Mouse (Mus musculus) brain, adult 2 months (tissue): ENCODE measurements around the gene Olfr1229.

Experiments used
- DNase-seq: peaks from one replicate; pipeline ENCODE4 v3.0.0; 2011; ENCODE audit warnings: low read depth, low spot score

Gene Olfr1229

GRCm38 (mm10) chr2:89287914-89288313 is at the start of gene Olfr1229:
TSS of gene Olfr1229 (minus strand) at chr2:89288014.
- no peak for DNase-seq

GRCm38 (mm10) chr2:89329575-89329974 is 41.8 kb upstream of the Olfr1229 start, which contains the start of gene Olfr1232:
TSS of gene Olfr1232 (minus strand) at chr2:89329675.
- DNase-seq, result no peak

DNA sequence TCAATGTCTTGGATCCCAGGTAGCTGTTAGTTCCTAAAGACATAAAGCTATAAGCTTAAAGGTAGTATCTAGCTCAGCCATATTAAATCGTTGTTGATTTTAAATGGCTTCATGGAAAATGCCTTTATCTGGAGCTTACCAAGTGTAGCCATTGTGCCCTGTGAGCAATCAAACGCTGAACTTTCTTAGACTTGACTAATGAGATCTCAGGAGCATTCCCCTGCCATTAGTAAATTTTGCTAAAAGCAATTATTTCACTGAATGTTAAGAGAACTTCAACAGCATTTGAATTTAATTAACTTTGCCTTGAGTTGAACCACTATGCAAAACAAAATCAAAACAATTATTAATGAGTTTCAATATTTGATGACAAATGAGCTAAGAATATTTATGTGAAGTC is 19.2 kb upstream of the Olfr1229 start, which contains the start of gene Olfr1231:
TSS of gene Olfr1231 (minus strand) at position 101 of the 400 bp plus-strand sequence.
- DNase-seq, result peak; percentile 1

GRCm38 (mm10) chr2:89297168-89297567 is 9.4 kb upstream of the Olfr1229 start, which contains the start of gene Olfr1230:
TSS of gene Olfr1230 (minus strand) at chr2:89297268.
- DNase-seq, result no peak

DNA sequence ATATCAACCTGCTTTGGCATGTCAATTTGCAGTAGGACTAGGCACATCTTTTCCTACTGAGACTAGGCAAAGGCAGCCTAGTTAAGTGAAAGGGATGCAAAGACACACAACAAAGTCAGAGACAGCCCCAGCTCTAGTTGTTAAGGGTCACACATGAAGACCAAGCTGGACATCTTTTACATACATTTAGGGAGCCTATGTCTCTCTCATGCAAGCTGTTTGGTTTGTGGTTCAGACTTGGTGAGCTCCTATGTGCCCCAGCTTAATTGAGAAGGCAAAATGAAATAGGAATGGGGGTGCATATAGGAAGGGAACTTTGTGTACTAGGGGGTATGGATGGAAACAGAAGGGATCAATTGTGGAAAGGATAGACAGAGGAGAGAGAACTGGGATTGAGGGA is 33.9 kb downstream of the Olfr1229 start, which contains the start of gene Olfr1228:
TSS of gene Olfr1228 (minus strand) at position 101 of the 400 bp plus-strand sequence.
- DNase-seq, result no peak
